Mouse (Mus musculus): Measurements from ENCODE around the gene Shb. TPM values are rescaled to one million over a fixed set of nuclear protein-coding genes. Genes with fewer than 3 reads are reported as not detected.

Shb gene
- polyA plus RNA-seq, 1 experiment from 2014 or later: 2.9 TPM

GRCm38 (mm10) chr4:45434681-45435080 is 97.6 kb downstream of the Shb start:
- Histone ChIP-seq H3K4me1 (replicated peaks) (no peaks in the 10 kb centered on the region), H3K4me2 (no peak overlapping the region), H3K9ac (no peak overlapping the region), H3K27ac (replicated peaks) (no peak overlapping the region), H3K36me3 (replicated peaks) (0 out of 2 replicates have a peak, but pooled peaks cover 8% of the 10 kb centered on the region), H3K9me3 (replicated peaks) (no peaks in the 10 kb centered on the region), H3K27me3 (no peaks in the 10 kb centered on the region), H3K4me3 (replicated peaks) (no peak overlapping the region)
- no peak for ATAC-seq (ENCODE audit: insufficient read depth)
- WGBS (ENCODE audit: insufficient replicate concordance): 67% methylated on average over 4 of the region's 4 CpGs

GRCm38 (mm10) chr4:45434071-45434470 is 98.2 kb downstream of the Shb start:
- 84% methylated on average over 12 of the region's 12 CpGs for WGBS (ENCODE audit: insufficient replicate concordance)
- H3K4me2 ChIP-seq: no peak overlapping the region
- H3K9me3 ChIP-seq (replicated peaks): no peaks in the 10 kb centered on the region
- no peaks in the 10 kb centered on the region for H3K4me1 ChIP-seq (replicated peaks)
- H3K27me3 ChIP-seq: no peaks in the 10 kb centered on the region
- no peak for ATAC-seq (ENCODE audit: insufficient read depth)
- H3K4me3 ChIP-seq (replicated peaks): no peak overlapping the region
- H3K36me3 ChIP-seq (replicated peaks): 0 out of 2 replicates have a peak, but pooled peaks cover 7% of the 10 kb centered on the region
- H3K27ac ChIP-seq (replicated peaks): no peak overlapping the region
- no peak overlapping the region for H3K9ac ChIP-seq

- H3K27ac ChIP-seq (replicated peaks): no peak overlapping the region
- H3K4me3 ChIP-seq (replicated peaks): no peak overlapping the region
- H3K4me1 ChIP-seq (replicated peaks): no peaks in the 10 kb centered on the region
- no peak overlapping the region for H3K4me2 ChIP-seq
- H3K9ac ChIP-seq: no peak overlapping the region
- no peak for ATAC-seq (ENCODE audit: insufficient read depth)
- H3K36me3 ChIP-seq (replicated peaks): 0 out of 2 replicates have a peak, but pooled peaks cover 7% of the 10 kb centered on the region
- no peaks in the 10 kb centered on the region for H3K9me3 ChIP-seq (replicated peaks)
- no peaks in the 10 kb centered on the region for H3K27me3 ChIP-seq
- WGBS (ENCODE audit: insufficient replicate concordance): 83% methylated on average over 3 of the region's 3 CpGs
These were observed 100.5 kb downstream of the Shb start for GRCm38 (mm10) chr4:45431806-45432205.

- no peak overlapping the region for H3K27ac ChIP-seq (replicated peaks)
- no peak overlapping the region for H3K4me2 ChIP-seq
- no peak overlapping the region for H3K4me3 ChIP-seq (replicated peaks)
- no peaks in the 10 kb centered on the region for H3K9me3 ChIP-seq (replicated peaks)
- no peak overlapping the region for H3K9ac ChIP-seq
- H3K4me1 ChIP-seq (replicated peaks): no peaks in the 10 kb centered on the region
- WGBS (ENCODE audit: insufficient replicate concordance): 86% methylated on average over 3 of the region's 3 CpGs
- no peak for ATAC-seq (ENCODE audit: insufficient read depth)
- 0 out of 2 replicates have a peak, but pooled peaks cover 7% of the 10 kb centered on the region for H3K36me3 ChIP-seq (replicated peaks)
- no peaks in the 10 kb centered on the region for H3K27me3 ChIP-seq
These were observed 101.0 kb downstream of the Shb start for GRCm38 (mm10) chr4:45431316-45431715.

GRCm38 (mm10) chr4:45429451-45429850 is 102.8 kb downstream of the Shb start:
- H3K9ac ChIP-seq: no peak overlapping the region
- 78% methylated on average over 7 of the region's 7 CpGs for WGBS (ENCODE audit: insufficient replicate concordance)
- no peak overlapping the region for H3K27ac ChIP-seq (replicated peaks)
- no peak overlapping the region for H3K4me2 ChIP-seq
- H3K4me1 ChIP-seq (replicated peaks): no peaks in the 10 kb centered on the region
- H3K9me3 ChIP-seq (replicated peaks): no peaks in the 10 kb centered on the region
- no peak for ATAC-seq (ENCODE audit: insufficient read depth)
- no peak overlapping the region for H3K4me3 ChIP-seq (replicated peaks)
- no peaks in the 10 kb centered on the region for H3K27me3 ChIP-seq
- 0 out of 2 replicates have a peak, but pooled peaks cover 7% of the 10 kb centered on the region for H3K36me3 ChIP-seq (replicated peaks)

- Histone ChIP-seq H3K27ac (replicated peaks) (no peak overlapping the region), H3K4me3 (replicated peaks) (no peak overlapping the region), H3K9me3 (replicated peaks) (no peaks in the 10 kb centered on the region), H3K36me3 (replicated peaks) (0 out of 2 replicates have a peak, but pooled peaks cover 11% of the 10 kb centered on the region), H3K4me1 (replicated peaks) (peaks cover 6% of the 10 kb centered on the region; the same call in 1 of the 2 replicates), H3K27me3 (no peaks in the 10 kb centered on the region), H3K9ac (no peak overlapping the region), H3K4me2 (no peak overlapping the region)
- no peak for ATAC-seq (ENCODE audit: insufficient read depth)
- WGBS (ENCODE audit: insufficient replicate concordance): 64% methylated on average over 13 of the region's 13 CpGs
These were observed 105.4 kb downstream of the Shb start for GRCm38 (mm10) chr4:45426724-45427457.

GRCm38 (mm10) chr4:45423406-45423805 is 108.9 kb downstream of the Shb start:
- 54% methylated on average over 8 of the region's 8 CpGs for WGBS (ENCODE audit: insufficient replicate concordance)

GRCm38 (mm10) chr4:45422640-45423039 is 109.6 kb downstream of the Shb start:
- Histone ChIP-seq H3K4me3 (replicated peaks) (no peak overlapping the region), H3K9ac (no peak overlapping the region), H3K36me3 (replicated peaks) (0 out of 2 replicates have a peak, but pooled peaks cover 7% of the 10 kb centered on the region), H3K27me3 (no peaks in the 10 kb centered on the region), H3K27ac (replicated peaks) (no peak overlapping the region), H3K9me3 (replicated peaks) (no peaks in the 10 kb centered on the region), H3K4me2 (no peak overlapping the region), H3K4me1 (replicated peaks) (peaks cover 25% of the 10 kb centered on the region; the same call in 1 of the 2 replicates)
- WGBS (ENCODE audit: insufficient replicate concordance): 70% methylated on average over 10 of the region's 10 CpGs
- no peak for ATAC-seq (ENCODE audit: insufficient read depth)

More at GRCm38 (mm10) chr4:45423406-45423805, 108.9 kb downstream of the Shb start:
- H3K4me2 ChIP-seq: no peak overlapping the region
- no peak overlapping the region for H3K9ac ChIP-seq
- no peaks in the 10 kb centered on the region for H3K9me3 ChIP-seq (replicated peaks)
- H3K4me1 ChIP-seq (replicated peaks): peaks cover 25% of the 10 kb centered on the region; the same call in 1 of the 2 replicates
- H3K4me3 ChIP-seq (replicated peaks): no peak overlapping the region
- H3K36me3 ChIP-seq (replicated peaks): 0 out of 2 replicates have a peak, but pooled peaks cover 7% of the 10 kb centered on the region
- no peak overlapping the region for H3K27ac ChIP-seq (replicated peaks)
- ATAC-seq (ENCODE audit: insufficient read depth): no peak
- H3K27me3 ChIP-seq: no peaks in the 10 kb centered on the region

GRCm38 (mm10) chr4:45421519-45422260 is 110.6 kb downstream of the Shb start:
- H3K9me3 ChIP-seq (replicated peaks): no peaks in the 10 kb centered on the region
- H3K4me1 ChIP-seq (replicated peaks): peaks cover 25% of the 10 kb centered on the region; the same call in 1 of the 2 replicates
- no peak overlapping the region for H3K4me2 ChIP-seq
- ATAC-seq (ENCODE audit: insufficient read depth): no peak
- H3K36me3 ChIP-seq (replicated peaks): 0 out of 2 replicates have a peak, but pooled peaks cover 7% of the 10 kb centered on the region
- peaks cover 2% of the 10 kb centered on the region; the same call in 1 of the 2 replicates for H3K27me3 ChIP-seq
- no peak overlapping the region for H3K4me3 ChIP-seq (replicated peaks)
- no peak overlapping the region for H3K9ac ChIP-seq
- WGBS (ENCODE audit: insufficient replicate concordance): 71% methylated on average over 11 of the region's 11 CpGs
- no peak overlapping the region for H3K27ac ChIP-seq (replicated peaks)

GRCm38 (mm10) chr4:45420733-45421132 is 111.5 kb downstream of the Shb start:
- Histone ChIP-seq H3K4me2 (no peak overlapping the region), H3K27me3 (peaks cover 12% of the 10 kb centered on the region), H3K4me3 (replicated peaks) (no peak overlapping the region), H3K4me1 (replicated peaks) (peaks cover 25% of the 10 kb centered on the region; the same call in 1 of the 2 replicates), H3K36me3 (replicated peaks) (0 out of 2 replicates have a peak, but pooled peaks cover 7% of the 10 kb centered on the region), H3K27ac (replicated peaks) (no peak overlapping the region), H3K9ac (no peak overlapping the region), H3K9me3 (replicated peaks) (no peaks in the 10 kb centered on the region)
- ATAC-seq (ENCODE audit: insufficient read depth): no peak
- 67% methylated on average over 3 of the region's 3 CpGs for WGBS (ENCODE audit: insufficient replicate concordance)

GRCm38 (mm10) chr4:45419051-45419450 is 113.2 kb downstream of the Shb start:
- ATAC-seq (ENCODE audit: insufficient read depth): no peak
- H3K27me3 ChIP-seq: peaks cover 20% of the 10 kb centered on the region
- no peak overlapping the region for H3K27ac ChIP-seq (replicated peaks)
- H3K4me2 ChIP-seq: no peak overlapping the region
- H3K4me3 ChIP-seq (replicated peaks): no peak overlapping the region
- H3K9me3 ChIP-seq (replicated peaks): no peaks in the 10 kb centered on the region
- H3K36me3 ChIP-seq (replicated peaks): 0 out of 2 replicates have a peak, but pooled peaks cover 7% of the 10 kb centered on the region
- no peak overlapping the region for H3K9ac ChIP-seq
- H3K4me1 ChIP-seq (replicated peaks): peaks cover 25% of the 10 kb centered on the region; the same call in 1 of the 2 replicates
- WGBS (ENCODE audit: insufficient replicate concordance): 78% methylated on average over 4 of the region's 4 CpGs
